In genomic region chr5:24329965-24330298, GRCm38 (mm10) we compare ENCODE assay signal across 10 mouse cellular contexts. TPM values are rescaled to one million over a fixed set of nuclear protein-coding genes. Genes with fewer than 3 reads are reported as not detected.
DNase-seq lines count a peak whose midpoint lies in the region; ATAC-seq and TF ChIP-seq lines count a peak whose summit lies in the region.
"Had no signal": no experiment of that assay in that cellular context is flagged by ENCODE, and none has a peak within 500 bp of the region (broad histone marks: within the 10 kb centered on the region; RNA-seq: fewer than 3 reads in every experiment).

No protein-coding gene starts in this region.

- H3K4me1 ChIP-seq in heart, adult 2 months (ENCODE audit: control insufficient read depth, insufficient read depth, low read length) = no peaks in the 10 kb centered on the region
- H3K4me1 ChIP-seq in neural tube, embryonic 11.5 days (ENCODE audit: control insufficient read depth, insufficient read depth, low read length) = peaks cover 31% of the 10 kb centered on the region
- H3K4me1 ChIP-seq in limb, embryonic 11.5 days (ENCODE audit: control insufficient read depth, insufficient read depth, low read length) = peaks cover 16% of the 10 kb centered on the region
- H3K4me1 ChIP-seq in stomach, embryonic 14.5 days (ENCODE audit: control insufficient read depth, insufficient read depth, low read length) = peaks cover 33% of the 10 kb centered on the region

- H3K27ac ChIP-seq in heart, adult 2 months = peak overlapping the region; percentile 76
- H3K27ac ChIP-seq in neural tube, embryonic 11.5 days (ENCODE audit: low read depth, low read length) = peak overlapping the region; percentile 87
- H3K27ac ChIP-seq in limb, embryonic 11.5 days (replicated peaks; ENCODE audit: low read depth, low read length) = peak overlapping the region; percentile 38
- peak overlapping the region; percentile 71; the same call in 1 of the 2 replicates for H3K27ac ChIP-seq in stomach, embryonic 14.5 days (ENCODE audit: low read length)

- no peak for ATAC-seq in neural tube, embryonic 11.5 days (ENCODE audit: insufficient read depth, low FRiP score, low TSS enrichment)
- no peak for ATAC-seq in limb, embryonic 11.5 days (ENCODE audit: insufficient number of reproducible peaks, low FRiP score, low TSS enrichment, low read depth)
- ATAC-seq in stomach, embryonic 14.5 days (ENCODE audit: insufficient number of reproducible peaks, insufficient read depth, low FRiP score, low read depth) = peak; percentile 12
- no peak for ATAC-seq in erythroid progenitor cell, adult 5-6 weeks (replicated peaks; ENCODE audit: low FRiP score, poor library complexity, severe bottlenecking)

- H3K9ac ChIP-seq in heart, adult 2 months (ENCODE audit: low read depth, low read length) = peak overlapping the region; percentile 23; the same call in 1 of the 2 replicates
- peak overlapping the region; percentile 14; the same call in 1 of the 2 replicates for H3K9ac ChIP-seq in neural tube, embryonic 11.5 days (ENCODE audit: low read length)
- H3K9ac ChIP-seq in limb, embryonic 11.5 days (ENCODE audit: low read length) = no peak overlapping the region; the same call in 1 of the 2 replicates
- no peak overlapping the region for H3K9ac ChIP-seq in stomach, embryonic 14.5 days (replicated peaks; ENCODE audit: low read depth, low read length)

- no peaks in the 10 kb centered on the region for H3K9me3 ChIP-seq in neural tube, embryonic 11.5 days (ENCODE audit: control insufficient read depth, low read length)
- H3K9me3 ChIP-seq in limb, embryonic 11.5 days (ENCODE audit: control insufficient read depth, low read length) = no peaks in the 10 kb centered on the region
- no peaks in the 10 kb centered on the region for H3K9me3 ChIP-seq in stomach, embryonic 14.5 days (ENCODE audit: control insufficient read depth, low read depth, low read length)

- intact Hi-C loops in heart, adult 2 months (cut with DNase I) = no loop called here
- intact Hi-C loops in heart, postnatal 14 days (cut with DNase I) = no loop called here

- no peak for TF ChIP-seq CTCF in heart, adult 2 months (IDR thresholded peaks at IDR 0.05)

- DNase-seq in heart, adult 2 months = no peak
- no peak for DNase-seq in heart, postnatal 14 days
- DNase-seq in neural tube, embryonic 11.5 days (ENCODE audit: low spot score) = no peak
- DNase-seq in neural tube, embryonic 10.5 days (ENCODE audit: extremely low spot score, low spot score) = no peak
- DNase-seq in limb, embryonic 11.5 days (ENCODE audit: low spot score) = no peak
- DNase-seq in left cerebral cortex, adult 8-10 months (ENCODE audit: low spot score in 2 of 2) = no peak
- DNase-seq: B cell, adult 2 months had no signal

- no peak for TF ChIP-seq POLR2A in heart, adult 2 months (IDR thresholded peaks at IDR 0.05; ENCODE audit: insufficient read depth, low read depth, low read length)

- no peak overlapping the region for H3K4me3 ChIP-seq in heart, adult 2 months
- no peak overlapping the region for H3K4me3 ChIP-seq in neural tube, embryonic 11.5 days (ENCODE audit: low read depth, low read length)
- H3K4me3 ChIP-seq in limb, embryonic 11.5 days (ENCODE audit: low read depth, low read length) = peak overlapping the region; percentile 31; the same call in 1 of the 2 replicates
- no peak overlapping the region for H3K4me3 ChIP-seq in stomach, embryonic 14.5 days (ENCODE audit: low read depth, low read length)

- H3K36me3 ChIP-seq in heart, adult 2 months (ENCODE audit: control insufficient read depth, insufficient read depth, low read length) = no peaks in the 10 kb centered on the region
- peaks cover 4% of the 10 kb centered on the region; the same call in 1 of the 2 replicates for H3K36me3 ChIP-seq in neural tube, embryonic 11.5 days (ENCODE audit: control insufficient read depth, insufficient read depth, low read length)
- H3K36me3 ChIP-seq in limb, embryonic 11.5 days (ENCODE audit: control insufficient read depth, insufficient read depth, low read length) = no peaks in the 10 kb centered on the region
- H3K36me3 ChIP-seq in stomach, embryonic 14.5 days (ENCODE audit: control insufficient read depth, insufficient read depth, low read length) = peaks cover 18% of the 10 kb centered on the region

- no peaks in the 10 kb centered on the region for H3K79me2 ChIP-seq in heart, adult 2 months (replicated peaks; ENCODE audit: control insufficient read depth, insufficient read depth, low read length)

- 50% methylated on average over 5 of the region's 5 CpGs for WGBS in heart, adult 2 months
- 38% methylated on average over 5 of the region's 5 CpGs for WGBS in neural tube, embryonic 11.5 days
- WGBS in limb, embryonic 11.5 days = 32% methylated on average over 5 of the region's 5 CpGs
- 36% methylated on average over 5 of the region's 5 CpGs for WGBS in stomach, embryonic 14.5 days

- TF ChIP-seq EP300 in heart, adult 2 months (IDR thresholded peaks at IDR 0.05; ENCODE audit: insufficient read depth, low read depth, low read length) = no peak

- no peaks in the 10 kb centered on the region for H3K27me3 ChIP-seq in heart, adult 2 months (ENCODE audit: control insufficient read depth, insufficient read depth, low read length)
- no peaks in the 10 kb centered on the region for H3K27me3 ChIP-seq in neural tube, embryonic 11.5 days (ENCODE audit: control insufficient read depth, insufficient read depth, low read length)
- no peaks in the 10 kb centered on the region for H3K27me3 ChIP-seq in limb, embryonic 11.5 days (ENCODE audit: control insufficient read depth, insufficient read depth, low read length)
- no peaks in the 10 kb centered on the region for H3K27me3 ChIP-seq in stomach, embryonic 14.5 days (ENCODE audit: control insufficient read depth, insufficient read depth, low read length)

- peak overlapping the region; percentile 71; the same call in 1 of the 2 replicates for H3K4me2 ChIP-seq in neural tube, embryonic 11.5 days (ENCODE audit: low read depth)
- H3K4me2 ChIP-seq in limb, embryonic 11.5 days (ENCODE audit: low read depth, severe bottlenecking) = peak overlapping the region; percentile 74
- peak overlapping the region; percentile 50 for H3K4me2 ChIP-seq in stomach, embryonic 14.5 days (replicated peaks; ENCODE audit: low read depth, low read length)

RNA-seq across cellular contexts. Expression of gene Kcnh2, which starts 21.5 kb away (rescaled TPM):
- 10 to 100 TPM; 59.3 to 68.5 TPM for total RNA-seq in heart, adult 2 months (2021)
- 119 and 121 TPM in 2 replicates for polyA plus RNA-seq in heart, adult 2 months (2012; rRNA removed)
- 10 to 100 TPM; 75.5 to 85.8 TPM for total RNA-seq in heart, postnatal 14 days (2021)
- polyA plus RNA-seq in neural tube, embryonic 11.5 days (2014; fragmentation: Nextera tagmentation; extraction: Ambion mirVana) = 16.5 and 18.6 TPM in 2 replicates
- polyA plus RNA-seq in limb, embryonic 11.5 days (2014; fragmentation: Nextera tagmentation; extraction: Ambion mirVana) = 6.7 and 7.1 TPM in 2 replicates
- polyA plus RNA-seq in stomach, embryonic 14.5 days (2014; fragmentation: Nextera tagmentation; extraction: Ambion mirVana) = 8.9 and 9.8 TPM in 2 replicates
- total RNA-seq in erythroid progenitor cell, adult 5-6 weeks (2015; ENCODE audit: low replicate concordance) = not detected in 2 replicates
- total RNA-seq in erythroid progenitor cell, adult 5-6 weeks (2017; ENCODE audit: low replicate concordance) = not detected in 2 replicates
- 10 to 100 TPM; 33.4 to 38.9 (median 37.6) TPM for total RNA-seq in left cerebral cortex, adult 8-10 months (2022)

RNA-seq across cellular contexts. Expression of gene Nos3, which starts 34.7 kb away (rescaled TPM):
- total RNA-seq in heart, adult 2 months (2021) = 10 to 100 TPM; 23.5 to 24.4 TPM
- 26.3 and 30.7 TPM in 2 replicates for polyA plus RNA-seq in heart, adult 2 months (2012; rRNA removed)
- 10 to 100 TPM; 34.5 to 35.6 TPM for total RNA-seq in heart, postnatal 14 days (2021)
- polyA plus RNA-seq in neural tube, embryonic 11.5 days (2014; fragmentation: Nextera tagmentation; extraction: Ambion mirVana) = 6.1 and 6.7 TPM in 2 replicates
- polyA plus RNA-seq in limb, embryonic 11.5 days (2014; fragmentation: Nextera tagmentation; extraction: Ambion mirVana) = 4.8 and 5.3 TPM in 2 replicates
- 4.6 and 4.9 TPM in 2 replicates for polyA plus RNA-seq in stomach, embryonic 14.5 days (2014; fragmentation: Nextera tagmentation; extraction: Ambion mirVana)
- not detected in 2 replicates for total RNA-seq in erythroid progenitor cell, adult 5-6 weeks (2015; ENCODE audit: low replicate concordance)
- not detected in 2 replicates for total RNA-seq in erythroid progenitor cell, adult 5-6 weeks (2017; ENCODE audit: low replicate concordance)
- 1 to 10 TPM; 5.8 to 8.0 (median 6.9) TPM for total RNA-seq in left cerebral cortex, adult 8-10 months (2022)
- total RNA-seq: megakaryocyte progenitor cell, adult 5-6 weeks had no signal

Comparison
In these comparisons a context has a peak if more than half of its experiments do, and no peak if none do; other contexts are left out.
1. H3K9ac ChIP-seq: peak in heart, adult 2 months (single experiment) and neural tube, embryonic 11.5 days (single experiment); none in limb, embryonic 11.5 days (single experiment) and stomach, embryonic 14.5 days (single experiment).
2. RNA of gene Kcnh2, which starts 21.5 kb away (total RNA-seq): 75.5 to 85.8 TPM in heart, postnatal 14 days, 59.3 to 68.5 TPM in heart, adult 2 months and 33.4 to 38.9 TPM in left cerebral cortex, adult 8-10 months; not detected in erythroid progenitor cell, adult 5-6 weeks; every median in the first group is over 10 times any median in the second.
3. RNA of gene Nos3, which starts 34.7 kb away (total RNA-seq): 34.5 to 35.6 TPM in heart, postnatal 14 days, 23.5 to 24.4 TPM in heart, adult 2 months and 5.8 to 8.0 TPM in left cerebral cortex, adult 8-10 months; not detected in erythroid progenitor cell, adult 5-6 weeks; every median in the first group is over 4 times any median in the second.
4. Peak in every context shown above with its lines, with median percentiles within 50 percentile points of each other: H3K27ac ChIP-seq and H3K4me2 ChIP-seq.